Mouse (Mus musculus): ENCODE measurements around the gene Mgea5.

- TF ChIP-seq POLR2A (IDR thresholded peaks at IDR 0.05; ENCODE audit: low read depth, low read length) (no peak), CTCF (conservative IDR thresholded peaks at IDR 0.05; ENCODE audit: insufficient read depth, insufficient read length, low read depth, low read length) (no peak)
Measured at GRCm38 (mm10) chr19:45795406-45795944, 11.8 kb upstream of the Mgea5 start.
